Mouse (Mus musculus) kidney, adult 9 months (tissue): ENCODE measurements around the gene Cap2.

ENCODE experiments used
- DNase-seq: peaks from one replicate; pipeline ENCODE4 v3.0.0; 2022

The Cap2 gene

GRCm38 (mm10) chr13:46640608-46641468, 139.2 kb downstream of the Cap2 start:
- DNase-seq, result peak; percentile 11

GRCm38 (mm10) chr13:46642318-46642717, 140.7 kb downstream of the Cap2 start:
- no peak for DNase-seq

- DNase-seq, result no peak
These were observed 142.5 kb downstream of the Cap2 start for GRCm38 (mm10) chr13:46644175-46644574.

- DNase-seq, result no peak
These were observed 143.8 kb downstream of the Cap2 start for GRCm38 (mm10) chr13:46645476-46645875.

- no peak for DNase-seq
These were observed 150.2 kb downstream of the Cap2 start for GRCm38 (mm10) chr13:46651853-46652252.

GRCm38 (mm10) chr13:46652671-46653070, 151.0 kb downstream of the Cap2 start:
- DNase-seq, result no peak

- DNase-seq, result no peak
These were observed 152.0 kb downstream of the Cap2 start for GRCm38 (mm10) chr13:46653671-46654070.

- no peak for DNase-seq
These were observed 152.9 kb downstream of the Cap2 start for GRCm38 (mm10) chr13:46654566-46654965.

- no peak for DNase-seq
These were observed 157.6 kb downstream of the Cap2 start for GRCm38 (mm10) chr13:46659211-46659610.

- DNase-seq, result peak; percentile 24
These were observed 161.9 kb downstream of the Cap2 start for GRCm38 (mm10) chr13:46663461-46663964.

GRCm38 (mm10) chr13:46669048-46669619, 167.5 kb downstream of the Cap2 start, which contains the start of gene Fam8a1:
TSS of gene Fam8a1 (plus strand) at chr13:46669522.
- peak; percentile 91 for DNase-seq

GRCm38 (mm10) chr13:46669620-46670271, 168.1 kb downstream of the Cap2 start:
- no peak for DNase-seq

- DNase-seq, result no peak
These were observed 168.9 kb downstream of the Cap2 start for GRCm38 (mm10) chr13:46670514-46670913.

- no peak for DNase-seq
These were observed 173.0 kb downstream of the Cap2 start for GRCm38 (mm10) chr13:46674601-46675000.

GRCm38 (mm10) chr13:46677721-46678120, 176.1 kb downstream of the Cap2 start:
- DNase-seq, result peak; percentile 39

- no peak for DNase-seq
These were observed 181.3 kb downstream of the Cap2 start for GRCm38 (mm10) chr13:46682921-46683320.

- DNase-seq, result no peak
These were observed 181.7 kb downstream of the Cap2 start for GRCm38 (mm10) chr13:46683370-46683769.

- no peak for DNase-seq
These were observed 189.1 kb downstream of the Cap2 start for GRCm38 (mm10) chr13:46690559-46691241.

GRCm38 (mm10) chr13:46695296-46695908, 193.8 kb downstream of the Cap2 start:
- peak; percentile 85 for DNase-seq

GRCm38 (mm10) chr13:46695932-46696331, 194.3 kb downstream of the Cap2 start:
- DNase-seq, result no peak

- DNase-seq, result no peak
These were observed 195.1 kb downstream of the Cap2 start for GRCm38 (mm10) chr13:46696788-46697187.

GRCm38 (mm10) chr13:46699372-46699771, 197.7 kb downstream of the Cap2 start:
- DNase-seq, result no peak
